Mouse (Mus musculus) ES-E14 (cell line): ENCODE data around the gene Prok2. TPM values are rescaled to one million over a fixed set of nuclear protein-coding genes. Genes with fewer than 3 reads are reported as not detected.

Source experiments
- DNase-seq: peaks from one replicate; pipeline ENCODE4 v3.0.0-alpha.2; 2013; ENCODE audit warnings: low read depth, low spot score
- H3K27ac ChIP-seq: 2 replicates; pipeline ENCODE4 v1.5.1; 2012; ENCODE audit warnings: low read depth, mild to moderate bottlenecking, low read length, moderate library complexity, mixed read lengths; ENCODE audit not compliant: poor library complexity, insufficient read depth, severe bottlenecking
- H3K36me3 ChIP-seq: 2 replicates; pipeline ENCODE4 v1.6.1; 2012; ENCODE audit warnings: mild to moderate bottlenecking, low read length, moderate library complexity, mixed read lengths; ENCODE audit not compliant: control insufficient read depth, poor library complexity, insufficient read depth, severe bottlenecking
- H3K4me1 ChIP-seq, 2 experiments: fragments of 150-350 bp in 1 of 2; sonication (generic) in 1 of 2; 2 replicates each; pipeline ENCODE4 v1.6.1; 2012; ENCODE audit warnings: low read length in 2 of 2, mild to moderate bottlenecking in 1 of 2, mixed read lengths in 1 of 2; ENCODE audit not compliant: control insufficient read depth in 2 of 2, insufficient read depth in 2 of 2, poor library complexity in 1 of 2
- H3K4me3 ChIP-seq, 2 experiments: fragments of 150-350 bp in 1 of 2; sonication (generic) in 1 of 2; 2 replicates each; pipeline ENCODE4 v1.5.1; 2012; ENCODE audit warnings: low read length in 2 of 2, low read depth in 1 of 2, mild to moderate bottlenecking in 1 of 2, mixed read lengths in 1 of 2; ENCODE audit not compliant: insufficient read depth in 1 of 2, poor library complexity in 1 of 2, severe bottlenecking in 1 of 2
- H3K9ac ChIP-seq: 2 replicates; pipeline ENCODE4 v1.6.1; 2012; ENCODE audit warnings: low read depth, mild to moderate bottlenecking, low read length, mixed read lengths; ENCODE audit not compliant: poor library complexity, insufficient read depth, severe bottlenecking
- H3K9me3 ChIP-seq: fragments of 150-350 bp; sonication (generic); 2 replicates; pipeline ENCODE4 v1.6.1; 2012; ENCODE audit warnings: low read depth, mild to moderate bottlenecking, low read length; ENCODE audit not compliant: control insufficient read depth, insufficient read depth
- CHD2 ChIP-seq: IDR thresholded peaks from 2 replicates; pipeline ENCODE4 v1.6.1; 2014; ENCODE audit warnings: mild to moderate bottlenecking, low read depth, low read length, inconsistent platforms
- HCFC1 ChIP-seq: IDR thresholded peaks from 2 replicates; pipeline ENCODE4 v1.6.1; 2012; ENCODE audit warnings: low read length, inconsistent platforms, borderline replicate concordance; ENCODE audit not compliant: insufficient read depth
- MAFK ChIP-seq: IDR thresholded peaks from 2 replicates; pipeline ENCODE4 v1.6.1; 2014; ENCODE audit warnings: mild to moderate bottlenecking, low read depth, low read length, inconsistent platforms; ENCODE audit not compliant: insufficient read depth
- ZC3H11A ChIP-seq: IDR thresholded peaks from 2 replicates; pipeline ENCODE4 v1.6.1; 2012; ENCODE audit warnings: low read depth, mild to moderate bottlenecking, inconsistent platforms, low read length, borderline replicate concordance
- ZNF384 ChIP-seq: IDR thresholded peaks from 2 replicates; pipeline ENCODE4 v1.6.1; 2012; ENCODE audit warnings: low read depth, low read length, inconsistent platforms
- in situ Hi-C, 2 experiments: fragments of 600-800 bp; cut with MboI; formaldehyde crosslinking; loops; one replicate each; pipeline ENCODE4 v1.15.1; 2025; ENCODE audit warnings: low sequenced_read_pairs in 2 of 2, inconsistent platforms in 1 of 2; ENCODE audit not compliant: unreplicated experiment in 2 of 2
- total RNA-seq: library from RNA; depleted of rRNA; stranded (reverse); fragments of 300-350 nt; gene quantifications from 2 replicates; pipeline ENCODE4 v1.2.3, GENCODE M21; 2012

The Prok2 gene
- total RNA-seq, 1 experiment, result not detected

- TF ChIP-seq HCFC1 (no peak), CHD2 (no peak), MAFK (no peak), ZNF384 (no peak), ZC3H11A (no peak)
- H3K9me3 ChIP-seq, result no peaks in the 10 kb centered on the region
- no peaks in the 10 kb centered on the region for H3K36me3 ChIP-seq
- no peak overlapping the region for H3K27ac ChIP-seq
- H3K9ac ChIP-seq, result no peak overlapping the region
- DNase-seq, result no peak
- no peak overlapping the region for H3K4me3 ChIP-seq
- in situ Hi-C loops, result no loop called here
- no peaks in the 10 kb centered on the region for H3K4me1 ChIP-seq
These were observed 42.2 kb downstream of the Prok2 start for GRCm38 (mm10) chr6:99683974-99684373.

- Histone ChIP-seq H3K36me3 (no peaks in the 10 kb centered on the region), H3K9me3 (no peaks in the 10 kb centered on the region), H3K4me3 (0 out of 4 replicates have a peak overlapping the region, but pooled peaks of 1 of the 2 experiments have one; percentile 10), H3K4me1 (no peaks in the 10 kb centered on the region), H3K9ac (no peak overlapping the region), H3K27ac (no peak overlapping the region)
- DNase-seq, result no peak
- in situ Hi-C loops, result no loop called here
- TF ChIP-seq ZC3H11A, result no peak
- TF ChIP-seq ZNF384, result no peak
- no peak for TF ChIP-seq MAFK
- no peak for TF ChIP-seq HCFC1
- no peak for TF ChIP-seq CHD2
These were observed 48.1 kb downstream of the Prok2 start for GRCm38 (mm10) chr6:99678108-99678507.

- TF ChIP-seq MAFK (no peak), HCFC1 (no peak), ZNF384 (no peak), CHD2 (no peak), ZC3H11A (no peak)
- Histone ChIP-seq H3K4me3 (no peak overlapping the region), H3K36me3 (no peaks in the 10 kb centered on the region), H3K9ac (no peak overlapping the region), H3K4me1 (no peaks in the 10 kb centered on the region), H3K9me3 (no peaks in the 10 kb centered on the region), H3K27ac (no peak overlapping the region)
- in situ Hi-C loops, result no loop called here
- no peak for DNase-seq
These were observed 48.9 kb downstream of the Prok2 start for GRCm38 (mm10) chr6:99677325-99677724.

GRCm38 (mm10) chr6:99674482-99674881 lies 51.7 kb downstream of the Prok2 start:
- DNase-seq, result no peak
- no peaks in the 10 kb centered on the region for H3K4me1 ChIP-seq
- no peak overlapping the region for H3K4me3 ChIP-seq
- H3K9ac ChIP-seq, result no peak overlapping the region
- no peak overlapping the region for H3K27ac ChIP-seq
- in situ Hi-C loops, result no loop called here
- no peaks in the 10 kb centered on the region for H3K9me3 ChIP-seq
- TF ChIP-seq HCFC1 (no peak), ZNF384 (no peak), CHD2 (no peak), ZC3H11A (no peak), MAFK (no peak)
- no peaks in the 10 kb centered on the region for H3K36me3 ChIP-seq

GRCm38 (mm10) chr6:99671768-99672167 lies 54.4 kb downstream of the Prok2 start:
- DNase-seq, result no peak
- no peak for TF ChIP-seq ZC3H11A
- no peak for TF ChIP-seq ZNF384
- TF ChIP-seq MAFK, result no peak
- TF ChIP-seq CHD2, result no peak
- no peak for TF ChIP-seq HCFC1
- Histone ChIP-seq H3K36me3 (no peaks in the 10 kb centered on the region), H3K27ac (no peak overlapping the region), H3K9ac (no peak overlapping the region), H3K4me1 (no peaks in the 10 kb centered on the region), H3K9me3 (no peaks in the 10 kb centered on the region), H3K4me3 (no peak overlapping the region)
- in situ Hi-C loops, result no loop called here
